Mouse (Mus musculus): Measurements from ENCODE around the gene Ugt1a9.

Gene Ugt1a9

GRCm38 (mm10) chr1:88260114-88260513 is 189.5 kb downstream of the Ugt1a9 start:
- no peak for DNase-seq (ENCODE audit: low spot score)

DNA sequence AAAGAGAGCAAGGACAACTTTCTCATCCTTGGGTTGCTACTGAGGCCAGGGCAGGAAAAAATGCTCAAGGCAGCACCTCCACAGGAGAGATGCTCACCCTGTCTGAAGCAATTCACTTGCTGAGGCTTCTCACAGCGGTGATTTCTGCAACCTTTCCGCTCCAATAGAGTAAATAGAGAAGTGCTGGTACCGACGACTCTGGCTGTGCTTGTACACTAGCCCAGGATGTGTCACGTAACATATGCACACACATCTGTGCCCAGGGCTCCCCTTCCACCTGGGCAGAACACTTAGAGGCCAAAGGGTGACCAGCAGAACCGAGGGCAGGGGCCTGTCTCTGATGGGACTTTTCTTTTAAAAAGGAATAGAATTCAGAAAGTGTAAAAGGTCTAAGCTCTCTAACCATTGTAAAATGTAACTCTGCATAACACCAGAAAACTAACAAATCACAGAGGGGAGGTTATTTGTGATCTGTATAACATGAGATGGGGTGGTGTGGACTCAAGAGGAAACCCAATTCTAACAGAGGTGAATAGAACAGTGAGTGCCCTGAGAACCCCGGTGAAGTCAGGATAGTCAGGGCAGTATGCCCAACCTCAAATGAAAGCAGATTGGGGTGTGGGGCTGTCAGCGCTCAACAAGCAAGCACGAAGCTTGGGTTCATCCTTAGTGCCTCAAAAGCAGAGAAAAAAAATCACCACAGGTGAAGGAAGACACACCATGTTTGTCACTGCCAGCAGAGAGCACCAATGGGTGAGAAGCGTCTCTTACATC is 190.2 kb downstream of the Ugt1a9 start:
- no peak for DNase-seq (ENCODE audit: low spot score)

DNA sequence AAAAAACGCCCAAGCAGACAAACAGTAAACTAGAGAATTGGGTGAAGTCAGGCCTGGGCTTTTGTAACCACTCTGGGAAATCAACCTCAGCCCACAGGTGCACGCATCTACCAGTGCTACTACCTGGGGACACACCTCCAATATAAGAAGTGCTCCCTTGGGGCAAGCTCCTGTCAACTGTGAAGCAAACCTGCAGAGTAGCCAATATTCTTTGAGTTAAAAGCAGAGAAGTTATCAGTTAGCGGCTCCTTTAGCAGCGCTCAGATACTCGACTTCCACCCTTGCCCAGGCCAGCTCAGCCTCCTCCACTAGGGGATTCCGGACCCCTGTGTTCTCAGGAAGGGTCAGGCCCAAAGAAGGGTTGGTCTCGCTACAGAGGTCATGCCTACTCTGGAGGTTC is 191.1 kb downstream of the Ugt1a9 start:
- no peak for DNase-seq (ENCODE audit: low spot score)

GRCm38 (mm10) chr1:88262255-88262654 is 191.7 kb downstream of the Ugt1a9 start:
- DNase-seq (ENCODE audit: low spot score) = no peak

- DNase-seq (ENCODE audit: low spot score) = no peak
These were observed 192.4 kb downstream of the Ugt1a9 start for GRCm38 (mm10) chr1:88262961-88263360.

GRCm38 (mm10) chr1:88263778-88264177 is 193.2 kb downstream of the Ugt1a9 start:
- no peak for DNase-seq (ENCODE audit: low spot score)

DNA sequence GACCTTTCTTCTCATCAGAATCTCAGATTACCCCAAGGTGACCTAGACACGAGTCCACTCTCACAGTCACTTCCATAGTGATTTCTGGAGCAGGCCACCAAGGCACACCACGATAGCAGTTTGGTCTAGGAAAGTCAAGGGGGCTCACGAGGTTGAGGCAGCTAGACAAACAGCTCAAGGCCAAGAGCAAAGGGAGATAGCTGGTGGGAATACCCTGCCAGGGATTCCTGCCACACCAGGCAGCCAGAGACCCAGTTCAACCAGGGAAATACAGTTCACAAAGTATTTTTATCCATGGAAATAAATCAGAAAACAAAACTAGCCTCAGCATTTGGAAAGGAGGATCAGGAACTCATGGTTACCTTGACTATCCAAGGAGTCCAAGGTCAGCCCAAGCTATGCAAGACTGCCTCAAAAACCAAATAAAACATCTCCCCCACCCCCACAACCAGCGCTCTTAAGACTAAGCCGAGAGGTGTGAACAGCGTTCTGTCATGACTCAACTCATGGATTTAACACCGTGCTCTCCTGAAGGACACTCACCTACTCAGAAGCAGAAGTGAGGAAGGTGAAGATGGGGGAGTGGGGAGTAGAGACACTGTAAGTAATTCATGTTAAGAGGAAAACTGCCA is 193.8 kb downstream of the Ugt1a9 start:
- no peak for DNase-seq (ENCODE audit: low spot score)

- no peak for DNase-seq (ENCODE audit: low spot score)
These were observed 194.3 kb downstream of the Ugt1a9 start for GRCm38 (mm10) chr1:88264869-88265240.

- no peak for DNase-seq (ENCODE audit: low spot score)
These were observed 195.5 kb downstream of the Ugt1a9 start for GRCm38 (mm10) chr1:88266123-88266522.

GRCm38 (mm10) chr1:88267489-88267888 is 196.9 kb downstream of the Ugt1a9 start:
- no peak for DNase-seq (ENCODE audit: low spot score)

- DNase-seq (ENCODE audit: low spot score) = no peak
These were observed 197.5 kb downstream of the Ugt1a9 start for GRCm38 (mm10) chr1:88268070-88268469.
